Mouse (Mus musculus) hindbrain, postnatal 0 days (tissue): ENCODE data around the gene Pdx1. TPM values are rescaled to one million over a fixed set of nuclear protein-coding genes. Genes with fewer than 3 reads are reported as not detected.

Source experiments
- ATAC-seq: fragments of 200-750 bp; cut with Nextera tagmentation; 2 replicates; pipeline ENCODE4 v1.8.0; 2017; ENCODE audit warnings: mild to moderate bottlenecking, moderate TSS enrichment, moderate library complexity
- DNase-seq: peaks from one replicate; pipeline ENCODE4 v3.0.0-alpha.2; 2015; ENCODE audit warnings: low spot score
- H3K27ac ChIP-seq: fragments of 300-500 bp; sonication (generic); 2 replicates; pipeline ENCODE4 v1.5.1; 2014; ENCODE audit warnings: mild to moderate bottlenecking
- H3K27me3 ChIP-seq: fragments of 300-500 bp; sonication (generic); 2 replicates; pipeline ENCODE4 v1.6.1; 2014; ENCODE audit warnings: low read length, mixed read lengths; ENCODE audit not compliant: insufficient read depth
- H3K36me3 ChIP-seq: fragments of 300-500 bp; sonication (generic); 2 replicates; pipeline ENCODE4 v1.6.1; 2014; ENCODE audit warnings: low read length, mixed read lengths; ENCODE audit not compliant: insufficient read depth
- H3K4me1 ChIP-seq: fragments of 300-500 bp; sonication (generic); 2 replicates; pipeline ENCODE4 v1.6.1; 2014; ENCODE audit warnings: antibody characterized with exemption, low read length, mixed read lengths; ENCODE audit not compliant: insufficient read depth
- H3K4me2 ChIP-seq: fragments of 300-500 bp; sonication (generic); 2 replicates; pipeline ENCODE4 v1.6.1; 2014; ENCODE audit warnings: low read depth, mild to moderate bottlenecking, low read length, moderate library complexity, mixed read lengths
- H3K4me3 ChIP-seq: fragments of 300-500 bp; sonication (generic); 2 replicates; pipeline ENCODE4 v1.5.1; 2014; ENCODE audit warnings: low read length
- H3K9ac ChIP-seq: fragments of 300-500 bp; sonication (generic); replicated peaks from 2 replicates; pipeline ENCODE4 v1.6.1; 2014; ENCODE audit warnings: mild to moderate bottlenecking, low read length, moderate library complexity, mixed read lengths
- H3K9me3 ChIP-seq: fragments of 300-500 bp; sonication (generic); 2 replicates; pipeline ENCODE4 v1.6.1; 2016; ENCODE audit warnings: low read length, mixed read lengths
- CTCF ChIP-seq: IDR thresholded peaks from 2 replicates; pipeline ENCODE4 v1.5.1; 2016; ENCODE audit warnings: antibody characterized with exemption, control low read depth, low read depth
- WGBS: fragments of 180-500 bp; shearing (Covaris S2); extraction: QIAGEN DNeasy Blood & Tissue Kit; methylation state at CpG from one replicate; pipeline ENCODE4 v1.1.7; 2014; 5-methylcytosine and 5-hydroxymethylcytosine counted together
- polyA plus RNA-seq: library from polyadenylated mRNA; unstranded; fragments of >200 nt; fragmentation: Nextera tagmentation; extraction: Ambion mirVana; gene quantifications from 2 replicates; pipeline ENCODE4 v1.2.1, GENCODE M21; 2015
- total RNA-seq: library from RNA; depleted of rRNA; stranded (reverse); fragments of >200 nt; gene quantifications from 2 replicates; pipeline ENCODE4 v1.2.3, GENCODE M21; 2014

Pdx1 gene
- total and polyA plus RNA-seq, 2 experiments from 2014 or later = not detected

DNA sequence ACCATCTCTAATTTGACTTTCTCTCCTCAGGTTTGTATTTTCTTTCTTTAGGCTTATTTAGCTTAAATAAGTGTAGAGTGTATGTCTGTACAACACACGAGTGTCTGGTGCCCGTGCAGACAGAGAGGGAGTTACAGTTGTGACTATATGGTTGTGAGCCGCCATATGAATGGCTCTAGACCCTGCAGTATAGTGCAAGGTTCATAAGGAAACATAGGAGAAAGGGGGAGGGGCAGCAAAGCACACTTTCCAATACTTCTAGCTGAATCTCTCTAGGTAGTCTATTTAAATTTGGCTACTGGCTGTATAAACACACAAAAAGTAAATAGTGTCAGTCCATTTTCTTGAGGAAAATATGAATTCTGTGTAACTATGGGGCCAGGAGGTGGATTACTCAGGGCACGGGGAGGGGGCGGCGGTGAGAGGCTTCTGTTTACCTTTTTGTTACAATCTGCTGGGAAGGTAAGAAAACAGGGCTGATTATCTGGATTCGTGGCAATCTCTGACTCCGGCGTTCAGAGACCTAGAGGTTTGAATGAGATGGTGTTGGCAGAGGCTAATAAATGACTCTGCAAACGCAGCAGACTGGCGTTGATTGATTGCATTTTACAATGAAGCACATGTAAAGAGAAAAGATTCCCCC, 7.7 kb upstream of the Pdx1 start:
- H3K4me1 ChIP-seq = no peaks in the 10 kb centered on the region
- no peak overlapping the region for H3K4me3 ChIP-seq
- TF ChIP-seq CTCF = no peak
- no peak overlapping the region for H3K9ac ChIP-seq
- no peak for ATAC-seq
- H3K27ac ChIP-seq = no peak overlapping the region
- H3K27me3 ChIP-seq = peaks cover 35% of the 10 kb centered on the region
- H3K4me2 ChIP-seq = no peak overlapping the region
- no peaks in the 10 kb centered on the region for H3K36me3 ChIP-seq
- DNase-seq = no peak
- WGBS = 53% methylated on average over 11 of the region's 11 CpGs
- no peaks in the 10 kb centered on the region for H3K9me3 ChIP-seq

- no peak for TF ChIP-seq CTCF
- no peak overlapping the region for H3K9ac ChIP-seq
- ATAC-seq (no peak), DNase-seq (no peak)
- no peak overlapping the region for H3K27ac ChIP-seq
- H3K4me3 ChIP-seq = no peak overlapping the region
- 55% methylated on average over 4 of the region's 4 CpGs for WGBS
- H3K9me3 ChIP-seq = no peaks in the 10 kb centered on the region
- H3K4me1 ChIP-seq = no peaks in the 10 kb centered on the region
- no peak overlapping the region for H3K4me2 ChIP-seq
- no peaks in the 10 kb centered on the region for H3K36me3 ChIP-seq
- peaks cover 52% of the 10 kb centered on the region for H3K27me3 ChIP-seq
Measured at GRCm38 (mm10) chr5:147263945-147264344, 5.8 kb upstream of the Pdx1 start.

GRCm38 (mm10) chr5:147267434-147267833, 2.3 kb upstream of the Pdx1 start:
- ATAC-seq = no peak
- DNase-seq = no peak
- no peak for TF ChIP-seq CTCF
- 17% methylated on average over 6 of the region's 6 CpGs for WGBS
- no peaks in the 10 kb centered on the region for H3K36me3 ChIP-seq
- H3K27me3 ChIP-seq = peaks cover 84% of the 10 kb centered on the region
- no peak overlapping the region for H3K4me3 ChIP-seq
- H3K4me1 ChIP-seq = no peaks in the 10 kb centered on the region
- no peaks in the 10 kb centered on the region for H3K9me3 ChIP-seq
- no peak overlapping the region for H3K27ac ChIP-seq
- H3K9ac ChIP-seq = no peak overlapping the region
- no peak overlapping the region for H3K4me2 ChIP-seq

- 4% methylated on average over 8 of the region's 8 CpGs for WGBS
- no peak overlapping the region for H3K9ac ChIP-seq
- DNase-seq (no peak), ATAC-seq (no peak)
- H3K27me3 ChIP-seq = peaks cover 92% of the 10 kb centered on the region
- H3K27ac ChIP-seq = no peak overlapping the region
- no peaks in the 10 kb centered on the region for H3K4me1 ChIP-seq
- H3K4me2 ChIP-seq = no peak overlapping the region
- TF ChIP-seq CTCF = no peak
- H3K36me3 ChIP-seq = no peaks in the 10 kb centered on the region
- no peaks in the 10 kb centered on the region for H3K9me3 ChIP-seq
- H3K4me3 ChIP-seq = no peak overlapping the region
Measured at GRCm38 (mm10) chr5:147268728-147269127, 1.0 kb upstream of the Pdx1 start.

- Histone ChIP-seq H3K36me3 (no peaks in the 10 kb centered on the region), H3K4me2 (no peak overlapping the region), H3K27ac (no peak overlapping the region), H3K27me3 (peaks cover 92% of the 10 kb centered on the region), H3K9ac (no peak overlapping the region), H3K4me1 (no peaks in the 10 kb centered on the region), H3K4me3 (no peak overlapping the region), H3K9me3 (no peaks in the 10 kb centered on the region)
- no peak for TF ChIP-seq CTCF
- no peak for ATAC-seq
- DNase-seq = no peak
- WGBS = 3% methylated on average over 6 of the region's 6 CpGs
Measured at GRCm38 (mm10) chr5:147269371-147269770, 388 bp upstream of the Pdx1 start.

DNA sequence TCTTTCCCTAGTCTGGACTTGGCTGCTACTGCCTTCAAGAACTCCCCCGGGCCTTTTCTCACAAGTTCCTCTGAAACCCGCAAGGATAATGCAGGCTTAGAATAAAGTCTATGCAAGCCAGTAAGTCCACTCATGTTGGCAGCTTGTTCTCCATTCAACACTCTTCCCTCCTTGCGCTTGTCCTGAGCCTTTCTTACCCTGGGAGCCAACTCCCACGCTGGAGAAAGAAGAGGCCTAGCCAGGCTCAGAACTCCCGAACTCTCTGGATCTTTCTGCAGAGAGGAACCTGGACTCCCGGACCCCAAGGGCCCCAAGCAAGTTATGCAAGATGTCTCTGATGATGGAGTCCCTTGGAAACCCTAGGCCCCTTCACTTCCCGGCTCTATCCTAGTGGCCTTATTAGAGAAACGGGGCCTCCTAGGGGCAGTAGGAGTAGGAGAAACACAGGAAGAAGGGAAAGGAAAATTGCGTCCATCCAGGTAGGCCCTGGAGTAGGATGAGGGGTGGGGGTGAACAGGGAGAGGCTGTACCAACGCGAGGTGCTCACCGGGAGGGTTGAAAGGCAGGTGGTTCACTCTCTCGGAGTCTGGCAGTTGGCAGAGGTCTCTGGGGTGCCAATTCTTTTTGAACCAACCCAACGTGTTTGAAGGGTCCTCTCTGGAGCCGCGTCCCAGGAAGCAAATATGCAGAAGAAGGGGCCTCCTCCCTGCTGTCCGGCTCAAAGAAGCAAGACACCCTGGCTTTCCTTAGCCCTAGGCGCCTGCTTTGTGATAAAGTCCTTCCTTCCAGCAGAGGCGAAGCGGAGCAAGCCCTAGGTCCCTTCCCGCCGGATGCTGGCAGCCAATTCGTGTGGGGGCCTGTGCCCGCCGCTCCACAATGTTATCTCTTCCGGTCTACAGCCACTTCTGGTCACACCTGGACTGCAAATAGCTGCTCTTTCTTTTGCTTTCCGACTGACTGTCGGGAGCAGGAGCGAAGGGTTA, 1.2 kb downstream of the Pdx1 start:
- ATAC-seq (no peak), DNase-seq (no peak)
- Histone ChIP-seq H3K4me1 (no peaks in the 10 kb centered on the region), H3K36me3 (no peaks in the 10 kb centered on the region), H3K27me3 (peaks cover 94% of the 10 kb centered on the region), H3K9ac (no peak overlapping the region), H3K9me3 (no peaks in the 10 kb centered on the region), H3K4me3 (no peak overlapping the region), H3K4me2 (no peak overlapping the region), H3K27ac (no peak overlapping the region)
- TF ChIP-seq CTCF = no peak
- 2% methylated on average over 29 of the region's 29 CpGs for WGBS
